Mouse (Mus musculus) G1E (cell line): ENCODE measurements at regions not wholly inside any gene's neighbourhood (a gene's known extent, or its start where the extent isn't known, plus 50 kb on each side); places are given as distances from the start of the nearest gene placed in this dataset.

Experiments
- CTCF ChIP-seq: IDR thresholded peaks from 2 replicates; pipeline ENCODE4 v1.5.1; 2012; ENCODE audit warnings: low read depth, low read length, inconsistent platforms, mixed read lengths
- GATA2 ChIP-seq: IDR thresholded peaks from 2 replicates; pipeline ENCODE4 v1.6.1; 2012; ENCODE audit warnings: low read depth, low read length, inconsistent platforms, borderline replicate concordance
- TAL1 ChIP-seq: conservative IDR thresholded peaks from 2 replicates; pipeline ENCODE4 v1.6.1; 2012; ENCODE audit warnings: low read depth, low read length, inconsistent platforms, mixed read lengths

DNA sequence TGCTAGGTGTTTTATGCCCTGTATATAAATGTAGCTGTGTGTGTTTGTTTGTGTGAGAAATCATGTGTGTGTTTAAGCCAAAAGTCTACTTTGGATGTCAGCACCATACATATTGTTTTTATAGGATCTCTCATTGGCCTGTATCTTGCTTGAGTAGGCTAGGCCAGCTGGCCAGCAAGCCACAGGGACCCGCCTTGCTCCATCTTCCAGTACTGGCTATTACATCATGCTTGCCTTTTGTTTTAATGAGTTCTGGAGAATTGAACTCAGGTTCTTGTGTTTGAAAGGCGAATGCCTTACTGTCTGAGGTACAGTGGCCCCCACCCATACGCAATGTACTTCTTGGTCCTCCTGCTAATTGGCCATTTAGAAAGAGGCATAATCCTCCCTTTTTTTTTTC lies 559.9 kb downstream of the Ebf1 start:
- TF ChIP-seq CTCF, result no peak
- no peak for TF ChIP-seq TAL1
- no peak for TF ChIP-seq GATA2
